Mouse (Mus musculus) testis, adult 10 weeks (tissue): Measurements from ENCODE around the gene Hibadh. TPM values are rescaled to one million over a fixed set of nuclear protein-coding genes. Genes with fewer than 3 reads are reported as not detected.

Source experiments
- polyA plus RNA-seq: library from polyadenylated mRNA; stranded (reverse); fragments of 350-450 nt; fragmentation: Illumina TruSeq; extraction: RNeasy Lipid Tissue Mini Kit (QIAGEN cat#74804); gene quantifications from one replicate; pipeline ENCODE4 v1.2.3, GENCODE M21; 2014; ENCODE audit warnings: low read depth, low replicate concordance

Hibadh gene
- 70.9 TPM for polyA plus RNA-seq

GRCm38 (mm10) chr6:52640224-52640712 lies at the start of gene Hibadh:
Gene Hibadh (minus strand): TSS chr6:52640389.

Other genes with a start within 250 kb of the Hibadh start
- gene Tax1bp1, start 73.3 kb upstream of the Hibadh start, polyA plus RNA-seq, result 730 TPM